Mouse (Mus musculus) layer of hippocampus, adult 2 months (tissue): Measurements from ENCODE around the gene Olfr221. TPM values are rescaled to one million over a fixed set of nuclear protein-coding genes. Genes with fewer than 3 reads are reported as not detected.

ENCODE experiments used
- DNase-seq, 2 experiments: peaks; one replicate each; pipeline ENCODE4 v3.0.0; 2022; ENCODE audit warnings: low spot score in 2 of 2
- H3K27ac ChIP-seq: fragments of 200-600 bp; 2 replicates; pipeline ENCODE4 v1.8.1; 2022
- H3K4me3 ChIP-seq: fragments of 200-600 bp; 2 replicates; pipeline ENCODE4 v1.8.1; 2022; ENCODE audit warnings: mild to moderate bottlenecking
- CTCF ChIP-seq: fragments of 200-600 bp; conservative IDR thresholded peaks from 2 replicates; pipeline ENCODE4 v1.8.1; 2022; ENCODE audit warnings: antibody characterized with exemption, mild to moderate bottlenecking, moderate library complexity
- total RNA-seq, 2 experiments: library from RNA; stranded (reverse); gene quantifications; 2 replicates each; pipeline ENCODE4 v1.2.3; 2021

The Olfr221 gene
- total RNA-seq, 2 experiments from 2014 or later: not detected

GRCm38 (mm10) chr14:51987177-51987576, 55.1 kb downstream of the Olfr221 start:
- Histone ChIP-seq H3K27ac (0 out of 2 replicates have a peak overlapping the region, but pooled peaks have one; percentile 90), H3K4me3 (no peak overlapping the region)
- no peak for DNase-seq
- no peak for TF ChIP-seq CTCF

- H3K27ac ChIP-seq: peak overlapping the region; percentile 90
- DNase-seq: no peak
- no peak for TF ChIP-seq CTCF
Observed at GRCm38 (mm10) chr14:51986153-51986505, 56.1 kb downstream of the Olfr221 start.

GRCm38 (mm10) chr14:51985301-51986152, 56.7 kb downstream of the Olfr221 start:
- TF ChIP-seq CTCF: no peak
- Histone ChIP-seq H3K27ac (peak overlapping the region; percentile 90), H3K4me3 (peak overlapping the region; percentile 69)
- DNase-seq: peak; percentile 54 to 77

More at GRCm38 (mm10) chr14:51986153-51986505, 56.1 kb downstream of the Olfr221 start:
- H3K4me3 ChIP-seq: peak overlapping the region; percentile 69

- peak within 1 kb of the TSS; percentile 69 for H3K4me3 ChIP-seq
- no peak for TF ChIP-seq CTCF
- peak; percentile 59 to 65 for DNase-seq
- peak within 1 kb of the TSS; percentile 90 for H3K27ac ChIP-seq
Observed at GRCm38 (mm10) chr14:51984247-51985231, 57.7 kb downstream of the Olfr221 start, which contains the start of gene Arhgef40. Arhgef40 (plus strand) TSS chr14:51984719.

Other genes starting within 250 kb of the Olfr221 start
- not detected for gene AY358078, start 242.4 kb downstream of the Olfr221 start, total RNA-seq
- not detected for gene Ear6, start 188.8 kb downstream of the Olfr221 start, total RNA-seq
- gene Mettl17, start 157.6 kb downstream of the Olfr221 start, total RNA-seq: 10 to 100 TPM; 31.6 to 40.5 TPM
- gene Slc39a2, start 149.6 kb downstream of the Olfr221 start, total RNA-seq: 10 to 100 TPM in 1 of 2 experiments, 1 to 10 TPM in 1; 8.2 to 10.1 TPM
- gene Ndrg2, start 128.3 kb downstream of the Olfr221 start, total RNA-seq: 100 to 1,000 TPM; 894 to 934 TPM
- gene Tppp2, start 124.0 kb downstream of the Olfr221 start, total RNA-seq: not detected
- not detected for gene Rnase13, start 119.7 kb downstream of the Olfr221 start, total RNA-seq
- 10 to 100 TPM; 27.9 to 32.2 TPM for gene Arhgef40, start 57.7 kb downstream of the Olfr221 start, total RNA-seq
- 1 to 10 TPM in 1 of 2 experiments, under 1 TPM in 1; 0.34 to 1.4 TPM for gene Tmem253, start 26.8 kb downstream of the Olfr221 start, total RNA-seq
- 10 to 100 TPM; 46.5 to 46.8 TPM for gene Zfp219, start 21.7 kb downstream of the Olfr221 start, total RNA-seq
- 100 to 1,000 TPM; 245 to 262 TPM for gene Hnrnpc, start 61.6 kb upstream of the Olfr221 start, total RNA-seq
- 1 to 10 TPM; 1.7 to 2.2 TPM for gene Rpgrip1, start 68.2 kb upstream of the Olfr221 start, total RNA-seq
- 10 to 100 TPM; 53.4 to 53.9 TPM for gene Supt16, start 155.0 kb upstream of the Olfr221 start, total RNA-seq
- 100 to 1,000 TPM; 126 to 138 TPM for gene Chd8, start 215.3 kb upstream of the Olfr221 start, total RNA-seq
- 10 to 100 TPM; 63.9 to 66.0 TPM for gene Tox4, start 236.7 kb upstream of the Olfr221 start, total RNA-seq
- 10 to 100 TPM; 35.4 to 36.2 TPM for gene Rab2b, start 237.1 kb upstream of the Olfr221 start, total RNA-seq